Mouse (Mus musculus) stomach, postnatal 0 days (tissue): ENCODE data around the gene Olfr632. TPM values are rescaled to one million over a fixed set of nuclear protein-coding genes. Genes with fewer than 3 reads are reported as not detected.
"Not testable (repeated sequence)": the region's sequence is repeated elsewhere in the genome, so short reads cannot be mapped to it uniquely, and the experiment has no call there.

Experiments
- ATAC-seq: fragments of 200-750 bp; cut with Nextera tagmentation; 2 replicates; pipeline ENCODE4 v1.8.0; 2017; ENCODE audit not compliant: low FRiP score, low TSS enrichment
- DNase-seq: peaks from one replicate; pipeline ENCODE4 v3.0.0-alpha.2; 2016; ENCODE audit warnings: low spot score
- H3K27ac ChIP-seq: fragments of 300-500 bp; sonication (generic); replicated peaks from 2 replicates; pipeline ENCODE4 v1.5.1; 2014; ENCODE audit warnings: mild to moderate bottlenecking, control low read depth
- H3K27me3 ChIP-seq: fragments of 300-500 bp; sonication (generic); 2 replicates; pipeline ENCODE4 v1.6.1; 2014; ENCODE audit warnings: low read length; ENCODE audit not compliant: control insufficient read depth, insufficient read depth
- H3K36me3 ChIP-seq: fragments of 300-500 bp; sonication (generic); 2 replicates; pipeline ENCODE4 v1.6.1; 2014; ENCODE audit warnings: low read length, mixed read lengths; ENCODE audit not compliant: control insufficient read depth, insufficient read depth
- H3K4me1 ChIP-seq: fragments of 300-500 bp; sonication (generic); replicated peaks from 2 replicates; pipeline ENCODE4 v1.6.1; 2014; ENCODE audit warnings: antibody characterized with exemption; ENCODE audit not compliant: control insufficient read depth, insufficient read depth
- H3K4me2 ChIP-seq: fragments of 300-500 bp; sonication (generic); replicated peaks from 2 replicates; pipeline ENCODE4 v1.6.1; 2014; ENCODE audit warnings: low read depth, mild to moderate bottlenecking, control low read depth, moderate library complexity
- H3K4me3 ChIP-seq: fragments of 300-500 bp; sonication (generic); 2 replicates; pipeline ENCODE4 v1.5.1; 2014; ENCODE audit warnings: low read depth, low read length, control low read depth
- H3K9ac ChIP-seq: fragments of 300-500 bp; sonication (generic); 2 replicates; pipeline ENCODE4 v1.6.1; 2014; ENCODE audit warnings: mild to moderate bottlenecking, low read length, control low read depth, mixed read lengths
- H3K9me3 ChIP-seq: fragments of 300-500 bp; sonication (generic); 2 replicates; pipeline ENCODE4 v1.6.1; 2016; ENCODE audit warnings: low read length; ENCODE audit not compliant: control insufficient read depth
- CTCF ChIP-seq: IDR thresholded peaks from 2 replicates; pipeline ENCODE4 v1.5.1; 2016; ENCODE audit warnings: antibody characterized with exemption, low read depth, mild to moderate bottlenecking, moderate library complexity
- EP300 ChIP-seq: optimal IDR thresholded peaks from 2 replicates; pipeline ENCODE3; 2016; ENCODE audit warnings: antibody characterized with exemption
- WGBS: fragments of 180-500 bp; shearing (Covaris S2); extraction: QIAGEN DNeasy Blood & Tissue Kit; methylation state at CpG from one replicate; pipeline ENCODE4 v1.1.7; 2014; 5-methylcytosine and 5-hydroxymethylcytosine counted together
- polyA plus RNA-seq: library from polyadenylated mRNA; unstranded; fragments of >200 nt; fragmentation: Nextera tagmentation; extraction: Ambion mirVana; gene quantifications from 2 replicates; pipeline ENCODE4 v1.2.1, GENCODE M21; 2015

Olfr632 gene
- polyA plus RNA-seq, 1 experiment from 2014 or later = not detected

GRCm38 (mm10) chr7:103915338-103915737, 18.8 kb upstream of the Olfr632 start:
- H3K9ac ChIP-seq = no peak overlapping the region
- H3K27ac ChIP-seq = no peak overlapping the region
- no peak for ATAC-seq
- H3K9me3 ChIP-seq = no peaks in the 10 kb centered on the region
- H3K36me3 ChIP-seq = no peaks in the 10 kb centered on the region
- no peak overlapping the region for H3K4me2 ChIP-seq
- no peak for DNase-seq
- no peak overlapping the region for H3K4me3 ChIP-seq
- no peak for TF ChIP-seq CTCF
- TF ChIP-seq EP300 = no peak
- H3K4me1 ChIP-seq = no peaks in the 10 kb centered on the region
- no peaks in the 10 kb centered on the region for H3K27me3 ChIP-seq

DNA sequence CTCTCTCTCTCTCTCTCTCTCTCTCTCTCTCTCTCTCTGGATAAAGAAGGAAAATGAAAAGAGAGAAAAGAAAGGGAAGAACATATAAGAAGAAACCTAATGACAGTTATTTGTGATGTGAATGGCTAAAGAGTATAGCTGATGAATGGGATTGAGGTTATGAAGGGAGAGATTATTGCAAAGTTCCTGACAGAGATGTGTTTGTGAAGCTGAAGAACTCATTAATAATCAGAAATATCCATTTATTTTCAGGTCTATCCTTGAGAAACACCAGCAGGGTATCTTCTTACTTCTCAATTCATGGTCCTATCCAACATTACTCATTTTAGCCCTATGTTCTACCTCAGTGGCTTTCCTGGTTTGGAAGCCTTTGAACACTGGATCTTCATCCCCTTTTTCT, 5.6 kb upstream of the Olfr632 start, which contains the start of gene Olfr631:
TSS of gene Olfr631 (plus strand) at position 301 of the 400 bp plus-strand sequence.
- Histone ChIP-seq H3K27me3 (no peaks in the 10 kb centered on the region), H3K27ac (no peak within 1 kb of the TSS), H3K36me3 (no peaks in the 10 kb centered on the region), H3K4me2 (no peak within 1 kb of the TSS), H3K4me3 (no peak within 1 kb of the TSS), H3K9ac (no peak within 1 kb of the TSS), H3K4me1 (no peaks in the 10 kb centered on the region), H3K9me3 (no peaks in the 10 kb centered on the region)
- TF ChIP-seq CTCF (no peak), EP300 (no peak)
- ATAC-seq (no peak), DNase-seq (no peak)

DNA sequence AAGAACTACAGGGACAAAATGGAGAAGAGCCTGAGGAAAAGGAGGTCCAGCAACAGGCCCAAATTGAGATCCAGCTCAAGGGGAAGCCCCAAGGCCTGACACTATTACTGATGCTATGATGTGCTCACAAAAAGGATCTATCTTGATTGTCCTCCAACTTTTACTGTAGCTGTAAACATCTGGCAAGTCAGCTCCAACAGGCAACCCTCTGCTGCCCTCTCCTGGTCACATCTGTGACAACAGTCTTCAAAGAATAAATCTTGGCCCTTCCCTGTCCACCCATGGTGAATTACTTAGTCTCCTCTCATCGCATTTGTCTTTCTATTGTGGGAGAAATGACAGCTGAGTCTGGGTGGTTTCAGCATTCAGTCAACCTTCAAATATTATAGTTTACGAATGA, 8.6 kb downstream of the Olfr632 start:
- no peak overlapping the region for H3K9ac ChIP-seq
- no peaks in the 10 kb centered on the region for H3K9me3 ChIP-seq
- no peak for TF ChIP-seq EP300
- TF ChIP-seq CTCF = peak; percentile 84
- no peaks in the 10 kb centered on the region for H3K36me3 ChIP-seq
- peak; percentile 60 for DNase-seq
- no peak overlapping the region for H3K4me2 ChIP-seq
- ATAC-seq = no peak
- no peak overlapping the region for H3K4me3 ChIP-seq
- H3K27ac ChIP-seq = no peak overlapping the region
- H3K27me3 ChIP-seq = no peaks in the 10 kb centered on the region
- no peaks in the 10 kb centered on the region for H3K4me1 ChIP-seq
- WGBS = 21% methylated on average over 2 of the region's 2 CpGs

- no peak for DNase-seq
- Histone ChIP-seq H3K9me3 (no peaks in the 10 kb centered on the region), H3K4me1 (no peaks in the 10 kb centered on the region), H3K27ac (no peak within 1 kb of the TSS), H3K4me2 (no peak within 1 kb of the TSS), H3K9ac (no peak within 1 kb of the TSS), H3K4me3 (no peak within 1 kb of the TSS), H3K36me3 (no peaks in the 10 kb centered on the region), H3K27me3 (no peaks in the 10 kb centered on the region)
- no peak for TF ChIP-seq EP300
- no peak for TF ChIP-seq CTCF
- no peak for ATAC-seq
These were observed 10.0 kb downstream of the Olfr632 start, which contains the start of gene Olfr633 for GRCm38 (mm10) chr7:103944137-103944536. Gene Olfr633, plus strand, starts transcription at chr7:103944437.

GRCm38 (mm10) chr7:103966873-103967272, 32.7 kb downstream of the Olfr632 start:
- H3K27ac ChIP-seq, H3K27me3 ChIP-seq, H3K9me3 ChIP-seq, H3K9ac ChIP-seq, DNase-seq, H3K4me1 ChIP-seq, H3K4me3 ChIP-seq, H3K4me2 ChIP-seq, H3K36me3 ChIP-seq, ATAC-seq: not testable (repeated sequence)
- 94% methylated on average over 22 of the region's 22 CpGs for WGBS

DNA sequence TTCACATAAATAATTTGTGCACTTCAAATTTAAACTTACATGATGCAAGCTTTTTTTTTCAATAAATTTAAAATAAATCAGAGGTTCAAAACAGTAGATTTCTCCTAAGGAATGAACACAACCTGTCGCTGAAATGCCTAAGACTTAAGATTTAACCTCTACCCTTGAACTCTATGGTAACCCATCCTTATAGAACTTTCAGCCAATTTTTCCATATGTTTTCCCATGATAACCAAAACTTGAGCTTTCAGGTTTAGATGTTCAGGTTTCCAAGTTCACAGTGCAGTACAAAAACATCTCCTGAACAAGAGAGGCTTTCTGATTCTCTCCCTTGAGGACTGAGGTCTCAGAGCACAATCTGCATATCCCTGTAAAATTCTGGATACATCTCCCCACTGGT, 36.7 kb downstream of the Olfr632 start, which contains the start of gene Olfr635:
TSS of gene Olfr635 (plus strand) at position 301 of the 400 bp plus-strand sequence.
- H3K36me3 ChIP-seq = no peaks in the 10 kb centered on the region
- WGBS = 76% methylated on average over 1 of the region's 1 CpGs

More for the DNA sequence above, 36.7 kb downstream of the Olfr632 start, which contains the start of gene Olfr635:
- Histone ChIP-seq H3K27me3 (no peaks in the 10 kb centered on the region), H3K4me1 (no peaks in the 10 kb centered on the region), H3K9me3 (no peaks in the 10 kb centered on the region), H3K4me3 (no peak within 1 kb of the TSS), H3K4me2 (no peak within 1 kb of the TSS), H3K9ac (no peak within 1 kb of the TSS), H3K27ac (no peak within 1 kb of the TSS)
- DNase-seq (no peak), ATAC-seq (no peak)
- TF ChIP-seq EP300 (no peak), CTCF (no peak)
